Mouse (Mus musculus) thymus, postnatal 4 days (tissue): Measurements from ENCODE around the gene Sfxn4.
"Not testable (repeated sequence)": the region's sequence is repeated elsewhere in the genome, so short reads cannot be mapped to it uniquely, and the experiment has no call there.

Experiments
- DNase-seq: peaks from one replicate; pipeline ENCODE4 v3.0.0; 2021

Sfxn4 gene

DNA sequence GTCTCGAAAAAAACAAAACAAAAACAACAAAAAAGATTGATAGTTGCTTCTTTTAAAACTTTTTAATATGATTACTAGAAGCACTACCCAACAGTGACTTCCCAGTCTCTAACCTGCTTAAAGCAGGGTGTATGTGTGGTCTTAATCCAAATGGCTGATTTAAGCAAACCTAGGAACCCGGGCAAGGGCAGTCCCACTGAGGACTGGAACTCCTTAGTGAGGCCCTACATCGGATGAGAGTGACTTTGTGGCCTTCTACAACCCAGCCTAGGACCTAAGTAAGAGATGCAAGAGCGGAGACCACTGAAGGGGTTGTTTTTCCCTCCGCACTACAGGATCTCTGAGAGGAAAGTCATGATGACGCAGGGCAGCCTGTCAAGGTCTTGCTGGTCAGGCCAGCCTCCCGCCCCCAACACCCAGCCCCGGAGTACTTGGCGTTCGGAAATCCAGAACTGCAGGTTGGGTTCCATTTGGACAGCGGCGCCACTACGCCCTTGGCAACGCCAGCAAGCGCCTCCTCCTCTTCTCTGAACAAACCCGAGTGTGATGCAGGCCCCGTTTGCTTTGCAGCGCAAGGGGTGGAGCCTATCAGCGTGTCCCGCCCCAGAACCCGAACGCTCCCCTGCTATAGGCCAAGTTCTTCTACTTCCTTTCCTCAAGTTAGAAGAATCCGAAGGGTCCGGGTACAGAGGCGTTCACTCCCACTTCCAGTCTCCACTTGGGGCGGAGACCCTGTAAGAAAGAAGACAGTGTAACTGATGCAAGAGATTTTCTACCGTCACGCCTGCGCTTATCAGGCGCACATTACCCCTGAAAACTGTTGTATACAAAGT is at the start of gene Sfxn4:
TSS of gene Sfxn4 (minus strand) at position 612 of the 833 bp plus-strand sequence.
- peak; percentile 93 for DNase-seq

- DNase-seq, result no peak
Observed at GRCm38 (mm10) chr19:60910304-60910703, 49.0 kb upstream of the Sfxn4 start.

DNA sequence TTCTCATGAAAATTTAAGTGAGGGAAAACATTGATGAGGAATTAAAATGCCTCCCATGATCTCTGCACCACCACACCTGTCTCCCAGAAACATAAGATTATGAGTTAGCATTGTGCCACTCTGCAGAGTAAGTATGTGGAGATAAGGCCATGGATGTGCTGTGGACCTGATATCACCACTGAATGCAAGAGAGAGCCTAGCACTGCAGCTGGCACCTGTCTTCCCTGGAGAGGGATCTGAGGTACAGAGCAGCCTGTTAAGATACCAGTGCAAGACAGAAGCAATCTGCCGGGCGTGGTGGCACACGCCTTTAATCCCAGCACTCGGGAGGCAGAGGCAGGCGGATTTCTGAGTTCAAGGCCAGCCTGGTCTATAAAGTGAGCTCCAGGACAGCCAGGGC is 44.2 kb upstream of the Sfxn4 start:
- no peak for DNase-seq

DNA sequence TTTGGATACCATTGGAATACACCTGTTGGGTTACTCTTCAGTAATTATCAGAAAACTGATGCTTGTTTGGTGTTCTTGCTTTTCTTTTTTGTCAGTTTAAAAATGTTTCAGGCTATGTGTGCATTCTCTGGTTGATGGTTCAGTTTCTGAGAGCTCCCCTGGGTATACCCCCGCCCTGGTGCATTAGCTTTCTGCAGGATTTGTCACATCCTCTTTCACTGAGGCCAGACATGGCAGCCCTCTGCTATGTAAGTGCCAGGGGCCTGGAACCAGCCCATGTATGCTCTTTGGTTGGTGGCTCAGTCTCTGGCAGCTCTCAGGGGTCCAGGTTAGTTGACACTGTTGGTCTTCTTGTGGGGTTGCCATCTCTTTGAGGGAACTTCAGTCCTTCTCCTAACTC is 42.7 kb upstream of the Sfxn4 start:
- DNase-seq, result no peak

DNA sequence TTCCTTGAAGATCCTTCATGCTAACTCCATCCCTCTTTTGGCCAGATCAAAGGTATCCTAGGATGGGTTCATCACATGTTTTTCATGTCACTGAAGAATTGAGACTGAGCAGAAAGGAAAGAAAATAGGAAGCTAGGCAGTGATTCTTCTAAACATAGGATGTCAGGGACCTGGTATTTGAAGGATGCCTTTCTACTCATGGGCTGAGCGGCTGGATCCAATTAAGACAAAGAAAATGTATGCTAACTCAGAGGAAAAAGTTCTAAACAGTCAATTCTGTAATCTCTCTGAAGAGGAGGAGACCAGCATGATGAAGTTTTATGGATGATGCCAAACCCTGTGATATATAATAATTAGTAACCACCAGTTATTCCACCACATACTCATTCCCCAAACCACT is 41.9 kb upstream of the Sfxn4 start:
- DNase-seq, result no peak

- DNase-seq, result no peak
Observed at GRCm38 (mm10) chr19:60895251-60895880, 34.1 kb upstream of the Sfxn4 start.

DNA sequence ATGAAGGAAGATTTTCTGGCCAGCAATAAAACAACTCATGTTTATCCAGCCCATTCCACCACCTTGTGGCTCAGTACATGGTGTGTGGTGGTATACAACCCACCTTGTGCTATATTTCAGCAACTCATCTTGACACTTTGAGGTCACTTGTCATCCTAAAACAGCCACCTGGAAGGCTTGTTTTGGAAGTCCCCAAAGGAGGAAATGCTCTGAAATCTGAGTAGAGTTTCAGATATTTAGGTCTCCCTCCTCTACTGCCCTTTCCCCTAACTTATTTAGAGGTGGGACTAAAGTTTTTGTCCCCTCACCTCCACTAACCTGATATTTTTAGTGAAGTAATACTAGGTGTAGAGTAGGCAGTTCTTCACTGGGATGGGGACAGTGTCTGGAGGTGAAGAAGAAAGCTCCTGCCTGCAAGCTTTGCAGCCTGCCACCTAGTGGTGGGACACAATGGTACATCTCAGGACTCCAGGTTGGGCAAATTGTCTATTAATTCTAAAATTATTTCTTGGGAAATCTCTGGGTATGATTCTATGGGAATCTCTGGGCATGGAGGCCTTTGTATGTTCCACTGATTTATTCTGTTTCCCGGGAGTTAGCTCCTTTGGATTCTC is 30.8 kb upstream of the Sfxn4 start:
- DNase-seq, result peak; percentile 87

DNA sequence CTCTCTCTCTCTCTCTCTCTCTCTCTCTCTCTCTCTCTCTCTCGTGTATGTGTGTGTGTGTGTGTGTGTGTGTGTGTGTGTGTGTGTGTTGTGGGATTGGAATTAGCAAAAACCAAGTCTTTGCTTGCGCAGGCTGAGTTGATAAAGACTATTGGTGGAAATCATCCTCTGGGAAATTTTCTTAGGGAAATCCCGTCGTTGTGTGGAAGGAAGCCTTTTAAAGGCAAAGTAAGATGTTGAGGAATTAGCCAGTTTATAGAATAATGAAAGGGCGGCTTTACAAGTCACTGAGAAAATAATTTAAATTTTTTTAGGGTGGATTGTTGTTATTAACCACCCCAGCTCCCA is 29.8 kb upstream of the Sfxn4 start:
- no peak for DNase-seq

- no peak for DNase-seq
Observed at GRCm38 (mm10) chr19:60890391-60891122, 29.3 kb upstream of the Sfxn4 start.

DNA sequence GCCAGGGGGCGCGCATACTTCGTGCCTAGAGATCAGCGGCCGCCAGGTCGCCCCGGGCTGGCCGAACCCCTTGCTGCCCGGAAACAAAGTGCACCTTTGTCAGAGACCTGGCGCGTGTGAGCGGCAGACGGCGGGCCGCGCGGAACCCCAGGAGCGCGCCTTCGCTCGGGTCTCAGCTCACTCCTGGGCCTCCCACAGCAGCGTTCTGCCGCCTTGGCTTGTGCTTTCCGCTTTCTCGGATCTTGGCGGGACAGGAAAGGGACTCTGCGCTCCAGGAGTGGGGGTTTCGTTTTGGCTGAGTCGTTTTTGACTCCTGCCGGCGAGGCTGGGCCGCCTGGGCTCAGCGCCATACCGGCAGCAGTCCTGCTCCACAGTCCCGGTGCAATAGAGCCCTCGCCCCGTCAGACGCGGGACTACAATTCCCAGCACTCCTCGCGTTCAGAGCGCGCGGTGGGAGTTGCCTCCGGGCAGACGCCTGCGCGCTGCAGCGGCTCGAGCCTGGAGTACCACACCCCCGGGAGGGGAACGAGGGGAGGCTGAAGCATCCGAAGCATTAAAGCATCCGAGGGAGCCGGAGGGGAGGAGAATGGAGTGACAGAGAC is 28.5 kb upstream of the Sfxn4 start, which contains the start of gene Grk5:
TSS of gene Grk5 (plus strand) at position 36 of the 602 bp plus-strand sequence.
- peak; percentile 97 for DNase-seq

DNA sequence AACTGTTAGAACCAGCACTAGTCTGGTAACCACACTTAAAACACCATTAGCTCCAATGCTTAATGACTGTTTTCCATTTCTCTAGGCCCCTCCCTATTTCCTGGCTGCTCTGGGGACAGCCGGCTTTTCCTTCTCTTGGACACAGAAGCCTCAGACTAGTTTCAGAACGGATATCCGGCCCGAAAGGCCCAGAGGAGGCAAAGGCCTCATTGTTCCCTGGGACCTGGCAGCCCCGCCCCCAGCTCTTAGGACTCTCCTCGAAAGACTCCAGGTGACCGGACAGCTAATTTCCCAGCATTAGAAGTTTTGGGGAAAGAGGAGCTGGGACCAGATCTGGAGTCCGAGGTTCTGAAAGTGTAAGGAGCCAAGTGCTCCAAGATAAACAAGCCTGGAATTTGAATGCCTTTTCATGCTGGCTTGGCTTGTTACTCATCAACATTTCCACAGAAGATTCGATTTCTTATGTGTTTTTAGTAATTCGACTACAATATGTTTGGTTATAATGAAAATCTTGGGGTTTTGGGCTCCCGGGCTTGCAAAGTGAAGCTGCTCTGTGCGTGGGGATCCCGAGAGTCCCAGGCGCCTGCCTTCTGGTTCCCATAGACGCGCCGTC is 27.9 kb upstream of the Sfxn4 start:
- peak; percentile 54 for DNase-seq

DNA sequence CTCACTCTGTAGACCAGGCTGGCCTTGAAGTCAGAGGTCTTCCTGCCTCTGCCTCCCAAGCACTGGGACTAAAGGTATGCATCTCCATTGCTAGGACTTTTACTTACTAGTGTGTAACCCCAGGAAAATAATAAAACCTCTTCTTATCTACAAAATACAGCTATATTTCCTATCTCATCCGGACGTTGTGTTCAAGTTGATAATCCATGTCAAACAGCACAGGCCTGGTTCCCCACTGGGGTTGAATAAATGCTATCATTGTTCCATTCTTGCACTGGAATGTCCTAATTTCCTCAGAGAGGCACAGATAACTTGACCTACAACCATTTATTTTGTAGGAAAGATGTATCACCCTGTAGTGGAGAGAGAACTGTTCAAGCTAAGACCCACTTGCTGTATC is 26.4 kb upstream of the Sfxn4 start:
- no peak for DNase-seq

GRCm38 (mm10) chr19:60883129-60883528 is 21.9 kb upstream of the Sfxn4 start:
- no peak for DNase-seq

GRCm38 (mm10) chr19:60874064-60874694 is 12.9 kb upstream of the Sfxn4 start, which contains the start of gene Prdx3:
TSS of gene Prdx3 (minus strand) at chr19:60874556.
- DNase-seq, result peak; percentile 98

- peak; percentile 18 for DNase-seq
Observed at GRCm38 (mm10) chr19:60873501-60873900, 12.2 kb upstream of the Sfxn4 start.

DNA sequence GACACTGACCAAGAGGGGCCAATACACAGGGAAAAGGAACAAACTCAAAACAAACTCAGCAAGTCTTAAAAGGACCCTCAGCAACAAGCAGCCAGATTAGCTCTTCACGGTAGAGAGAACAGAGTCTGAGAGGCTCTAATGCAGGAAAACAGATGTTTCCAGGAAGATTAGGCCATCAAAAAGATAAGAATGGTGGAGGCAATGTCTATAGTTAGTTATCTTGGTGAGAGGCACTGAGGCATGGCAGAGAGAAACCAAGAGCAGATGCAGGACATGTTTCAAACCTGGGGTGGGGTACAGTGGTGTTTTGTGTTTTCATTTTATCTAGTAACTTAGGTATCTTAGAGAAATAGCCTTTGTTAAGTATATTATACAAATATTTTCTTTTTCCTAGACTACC is 11.0 kb upstream of the Sfxn4 start:
- no peak for DNase-seq

DNA sequence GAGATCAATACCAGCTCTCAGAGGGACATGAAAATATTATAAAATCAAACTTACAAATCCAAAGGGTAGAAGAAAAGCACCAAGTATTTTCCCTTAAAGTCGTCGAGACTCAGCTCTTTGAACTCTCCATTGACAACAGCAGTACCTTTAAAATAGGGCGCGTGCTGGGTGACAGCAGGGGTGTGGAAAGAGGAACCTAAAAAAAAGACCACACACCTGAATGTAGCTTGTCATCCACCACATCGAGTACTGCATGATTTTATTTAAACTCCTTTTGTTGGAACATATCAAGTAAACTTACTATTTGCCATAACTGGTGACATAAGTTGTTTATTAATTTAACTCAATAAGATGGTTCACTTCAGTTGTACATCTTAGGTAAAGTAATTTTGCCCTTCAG is 10.1 kb upstream of the Sfxn4 start:
- DNase-seq, result no peak

DNA sequence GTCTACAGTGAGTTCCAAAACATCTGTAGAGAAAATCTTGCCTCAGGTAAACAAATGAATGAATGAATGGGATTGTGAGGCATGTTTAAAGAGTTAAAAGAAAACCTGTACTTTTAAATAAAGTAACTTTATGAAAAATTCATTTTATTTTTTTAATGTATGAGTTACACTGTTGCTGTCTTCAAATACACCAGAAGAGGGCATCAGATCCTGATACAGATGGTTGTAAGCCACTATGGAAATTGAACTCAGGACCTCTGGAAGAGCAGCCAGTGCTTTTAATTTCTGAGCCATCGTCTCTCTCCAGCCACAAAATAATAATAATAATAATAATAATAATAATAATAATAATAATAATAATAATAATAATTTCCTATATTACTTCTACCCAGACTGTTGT is 9.2 kb upstream of the Sfxn4 start:
- DNase-seq, result no peak

DNA sequence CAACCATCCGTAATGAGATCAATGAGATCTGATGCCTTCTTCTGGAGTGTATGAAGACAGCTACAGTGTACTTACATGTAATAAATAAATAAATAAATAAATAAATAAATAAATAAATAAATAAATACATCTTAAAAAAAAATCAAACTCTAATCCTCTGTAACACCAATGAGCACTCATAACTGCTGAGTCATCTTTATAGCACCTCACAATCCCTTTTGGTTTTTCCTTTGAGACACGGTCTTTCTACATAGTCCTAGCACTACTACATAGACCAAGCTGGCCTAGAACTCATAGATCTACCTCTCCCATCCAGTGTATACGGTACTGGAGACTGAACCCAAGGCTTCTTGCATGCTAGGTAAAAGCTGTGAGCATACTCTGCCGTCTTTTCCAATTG is 4.9 kb upstream of the Sfxn4 start:
- not testable (repeated sequence) for DNase-seq

- no peak for DNase-seq
Observed at GRCm38 (mm10) chr19:60845731-60846130, 15.5 kb downstream of the Sfxn4 start.

DNA sequence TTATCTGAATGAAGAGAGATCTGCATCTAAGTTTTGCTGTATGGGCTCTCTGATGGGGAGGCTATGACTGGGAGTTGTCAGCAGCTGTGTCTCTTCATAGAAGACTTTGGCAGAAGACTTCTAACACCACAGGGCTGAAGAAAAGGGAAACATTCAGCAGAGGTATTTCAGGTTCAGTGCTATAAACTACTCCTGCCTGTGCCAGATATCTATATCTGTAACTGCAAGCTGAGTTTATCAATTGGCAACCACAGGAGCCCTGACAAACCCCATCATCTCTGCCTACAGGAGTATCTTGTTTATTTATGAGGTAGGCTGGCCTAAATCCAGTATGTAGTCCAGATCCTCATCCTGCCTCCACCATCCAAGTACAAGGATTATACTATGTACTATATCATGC is 18.0 kb downstream of the Sfxn4 start:
- DNase-seq, result no peak

GRCm38 (mm10) chr19:60837747-60838146 is 23.5 kb downstream of the Sfxn4 start:
- DNase-seq, result peak; percentile 92
